Mouse (Mus musculus) midbrain, embryonic 12.5 days (tissue): ENCODE measurements around the gene Mre11a. TPM values are rescaled to one million over a fixed set of nuclear protein-coding genes. Genes with fewer than 3 reads are reported as not detected.

Experiments used
- ATAC-seq: fragments of 200-750 bp; cut with Nextera tagmentation; 2 replicates; pipeline ENCODE4 v1.8.0; 2017; ENCODE audit warnings: low read depth, moderate TSS enrichment, moderate library complexity; ENCODE audit not compliant: low FRiP score
- H3K27ac ChIP-seq: fragments of 300-500 bp; sonication (generic); replicated peaks from 2 replicates; pipeline ENCODE4 v1.5.1; 2016; ENCODE audit warnings: mild to moderate bottlenecking
- H3K27me3 ChIP-seq: fragments of 300-500 bp; sonication (generic); 2 replicates; pipeline ENCODE4 v1.6.1; 2016; ENCODE audit warnings: mild to moderate bottlenecking
- H3K36me3 ChIP-seq: fragments of 300-500 bp; sonication (generic); 2 replicates; pipeline ENCODE4 v1.6.1; 2016
- H3K4me1 ChIP-seq: fragments of 300-500 bp; sonication (generic); 2 replicates; pipeline ENCODE4 v1.6.1; 2016
- H3K4me2 ChIP-seq: fragments of 300-500 bp; sonication (generic); replicated peaks from 2 replicates; pipeline ENCODE4 v1.6.1; 2016; ENCODE audit warnings: mild to moderate bottlenecking, moderate library complexity
- H3K4me3 ChIP-seq: fragments of 300-500 bp; sonication (generic); 2 replicates; pipeline ENCODE4 v1.5.1; 2016; ENCODE audit warnings: mild to moderate bottlenecking
- H3K9ac ChIP-seq: fragments of 300-500 bp; sonication (generic); replicated peaks from 2 replicates; pipeline ENCODE4 v1.6.1; 2016; ENCODE audit warnings: mild to moderate bottlenecking, moderate library complexity
- H3K9me3 ChIP-seq: fragments of 300-500 bp; sonication (generic); 2 replicates; pipeline ENCODE4 v1.6.1; 2016; ENCODE audit warnings: mild to moderate bottlenecking
- WGBS: fragments of 180-500 bp; shearing (Covaris S2); methylation state at CpG from one replicate; pipeline ENCODE4 v1.1.7; 2016; 5-methylcytosine and 5-hydroxymethylcytosine counted together
- polyA plus RNA-seq: library from polyadenylated mRNA; unstranded; fragments of >200 nt; fragmentation: Nextera tagmentation; extraction: Ambion mirVana; gene quantifications from 2 replicates; pipeline ENCODE4 v1.2.1, GENCODE M21; 2016

Mre11a gene
- polyA plus RNA-seq, 1 experiment from 2014 or later, result 31.7 TPM

- no peak for ATAC-seq
- Histone ChIP-seq H3K9ac (no peak overlapping the region), H3K4me1 (no peaks in the 10 kb centered on the region), H3K4me3 (no peak overlapping the region), H3K9me3 (no peaks in the 10 kb centered on the region), H3K36me3 (peaks cover 69% of the 10 kb centered on the region), H3K27me3 (no peaks in the 10 kb centered on the region), H3K27ac (no peak overlapping the region), H3K4me2 (no peak overlapping the region)
- 86% methylated on average over 5 of the region's 5 CpGs for WGBS
These were observed 47.6 kb downstream of the Mre11a start for GRCm38 (mm10) chr9:14832046-14832445.

GRCm38 (mm10) chr9:14835335-14836075 lies 51.1 kb downstream of the Mre11a start:
- H3K27ac ChIP-seq, result no peak overlapping the region
- H3K4me3 ChIP-seq, result no peak overlapping the region
- 94% methylated on average over 6 of the region's 6 CpGs for WGBS
- H3K4me1 ChIP-seq, result peaks cover 3% of the 10 kb centered on the region; the same call in 1 of the 2 replicates
- H3K4me2 ChIP-seq, result no peak overlapping the region
- no peaks in the 10 kb centered on the region for H3K27me3 ChIP-seq
- ATAC-seq, result no peak
- no peaks in the 10 kb centered on the region for H3K9me3 ChIP-seq
- no peak overlapping the region for H3K9ac ChIP-seq
- peaks cover 47% of the 10 kb centered on the region for H3K36me3 ChIP-seq

GRCm38 (mm10) chr9:14839527-14839926 lies 55.1 kb downstream of the Mre11a start:
- Histone ChIP-seq H3K27me3 (no peaks in the 10 kb centered on the region), H3K4me2 (no peak overlapping the region), H3K4me1 (peaks cover 3% of the 10 kb centered on the region; the same call in 1 of the 2 replicates), H3K9me3 (no peaks in the 10 kb centered on the region), H3K4me3 (no peak overlapping the region), H3K36me3 (peaks cover 20% of the 10 kb centered on the region), H3K27ac (no peak overlapping the region), H3K9ac (no peak overlapping the region)
- 0 out of 2 replicates have a peak, but pooled peaks have one; percentile 34 for ATAC-seq
- whole genome bisulfite sequencing, result 64% methylated on average over 7 of the region's 7 CpGs

- WGBS, result 83% methylated on average over 5 of the region's 5 CpGs
- Histone ChIP-seq H3K27ac (no peak overlapping the region), H3K4me3 (no peak overlapping the region), H3K4me1 (peaks cover 3% of the 10 kb centered on the region; the same call in 1 of the 2 replicates), H3K4me2 (no peak overlapping the region), H3K9ac (no peak overlapping the region), H3K9me3 (no peaks in the 10 kb centered on the region), H3K36me3 (peaks cover 16% of the 10 kb centered on the region), H3K27me3 (no peaks in the 10 kb centered on the region)
- no peak for ATAC-seq
These were observed 55.5 kb downstream of the Mre11a start for GRCm38 (mm10) chr9:14839970-14840369.

- H3K9me3 ChIP-seq, result no peaks in the 10 kb centered on the region
- H3K4me3 ChIP-seq, result no peak overlapping the region
- H3K4me1 ChIP-seq, result peaks cover 3% of the 10 kb centered on the region; the same call in 1 of the 2 replicates
- ATAC-seq, result no peak
- no peaks in the 10 kb centered on the region for H3K27me3 ChIP-seq
- no peak overlapping the region for H3K4me2 ChIP-seq
- no peak overlapping the region for H3K9ac ChIP-seq
- H3K36me3 ChIP-seq, result no peaks in the 10 kb centered on the region
- 85% methylated on average over 10 of the region's 10 CpGs for WGBS
- H3K27ac ChIP-seq, result no peak overlapping the region
These were observed 57.7 kb downstream of the Mre11a start for GRCm38 (mm10) chr9:14841878-14842761.

GRCm38 (mm10) chr9:14843311-14843857 lies 58.9 kb downstream of the Mre11a start:
- peaks cover 3% of the 10 kb centered on the region; the same call in 1 of the 2 replicates for H3K4me1 ChIP-seq
- no peak overlapping the region for H3K9ac ChIP-seq
- no peak overlapping the region for H3K4me2 ChIP-seq
- no peak for ATAC-seq
- WGBS, result 94% methylated on average over 6 of the region's 6 CpGs
- no peaks in the 10 kb centered on the region for H3K36me3 ChIP-seq
- H3K27me3 ChIP-seq, result no peaks in the 10 kb centered on the region
- no peak overlapping the region for H3K27ac ChIP-seq
- no peaks in the 10 kb centered on the region for H3K9me3 ChIP-seq
- H3K4me3 ChIP-seq, result no peak overlapping the region

- no peak for ATAC-seq
- Histone ChIP-seq H3K36me3 (no peaks in the 10 kb centered on the region), H3K27ac (no peak overlapping the region), H3K27me3 (no peaks in the 10 kb centered on the region), H3K4me3 (no peak overlapping the region), H3K9me3 (no peaks in the 10 kb centered on the region), H3K4me1 (peaks cover 3% of the 10 kb centered on the region; the same call in 1 of the 2 replicates), H3K4me2 (no peak overlapping the region), H3K9ac (no peak overlapping the region)
- 96% methylated on average over 3 of the region's 3 CpGs for WGBS
These were observed 59.4 kb downstream of the Mre11a start for GRCm38 (mm10) chr9:14843901-14844300.

- H3K4me2 ChIP-seq, result no peak overlapping the region
- no peaks in the 10 kb centered on the region for H3K4me1 ChIP-seq
- no peak for ATAC-seq
- no peak overlapping the region for H3K4me3 ChIP-seq
- no peaks in the 10 kb centered on the region for H3K36me3 ChIP-seq
- WGBS, result 43% methylated on average over 5 of the region's 5 CpGs
- no peaks in the 10 kb centered on the region for H3K9me3 ChIP-seq
- H3K27me3 ChIP-seq, result no peaks in the 10 kb centered on the region
- no peak overlapping the region for H3K9ac ChIP-seq
- no peak overlapping the region for H3K27ac ChIP-seq
These were observed 62.0 kb downstream of the Mre11a start for GRCm38 (mm10) chr9:14846428-14846827.

GRCm38 (mm10) chr9:14848267-14848935 lies 63.9 kb downstream of the Mre11a start:
- Histone ChIP-seq H3K27me3 (no peaks in the 10 kb centered on the region), H3K4me3 (no peak overlapping the region), H3K9me3 (no peaks in the 10 kb centered on the region), H3K9ac (no peak overlapping the region), H3K36me3 (no peaks in the 10 kb centered on the region), H3K27ac (no peak overlapping the region), H3K4me2 (no peak overlapping the region), H3K4me1 (no peaks in the 10 kb centered on the region)
- 70% methylated on average over 1 of the region's 1 CpGs for WGBS
- no peak for ATAC-seq

- WGBS, result 63% methylated on average over 4 of the region's 4 CpGs
- H3K4me2 ChIP-seq, result no peak overlapping the region
- no peak overlapping the region for H3K4me3 ChIP-seq
- no peak for ATAC-seq
- H3K27ac ChIP-seq, result no peak overlapping the region
- H3K9me3 ChIP-seq, result no peaks in the 10 kb centered on the region
- peaks cover under 1% of the 10 kb centered on the region for H3K4me1 ChIP-seq
- peaks cover 15% of the 10 kb centered on the region for H3K27me3 ChIP-seq
- no peaks in the 10 kb centered on the region for H3K36me3 ChIP-seq
- H3K9ac ChIP-seq, result no peak overlapping the region
These were observed 70.1 kb downstream of the Mre11a start for GRCm38 (mm10) chr9:14854585-14854984.

- Histone ChIP-seq H3K9me3 (no peaks in the 10 kb centered on the region), H3K4me2 (no peak overlapping the region), H3K36me3 (no peaks in the 10 kb centered on the region), H3K4me3 (no peak overlapping the region), H3K27me3 (peaks cover 38% of the 10 kb centered on the region), H3K27ac (no peak overlapping the region), H3K4me1 (peaks cover 10% of the 10 kb centered on the region), H3K9ac (no peak overlapping the region)
- WGBS, result 59% methylated on average over 4 of the region's 4 CpGs
- ATAC-seq, result no peak
These were observed 72.6 kb downstream of the Mre11a start for GRCm38 (mm10) chr9:14856922-14857654.
